Mouse (Mus musculus) neural tube, embryonic 12.5 days (tissue): Measurements from ENCODE around the gene Fam47e. TPM values are rescaled to one million over a fixed set of nuclear protein-coding genes. Genes with fewer than 3 reads are reported as not detected.
"Not testable (repeated sequence)": the region's sequence is repeated elsewhere in the genome, so short reads cannot be mapped to it uniquely, and the experiment has no call there.

Experiments
- ATAC-seq: fragments of 200-750 bp; cut with Nextera tagmentation; 2 replicates; pipeline ENCODE4 v1.8.0; 2017; ENCODE audit warnings: low read depth, mild to moderate bottlenecking, moderate TSS enrichment, moderate library complexity; ENCODE audit not compliant: low FRiP score
- H3K27ac ChIP-seq: fragments of 300-500 bp; sonication (generic); 2 replicates; pipeline ENCODE4 v1.5.1; 2016
- H3K27me3 ChIP-seq: fragments of 300-500 bp; sonication (generic); replicated peaks from 2 replicates; pipeline ENCODE4 v1.6.1; 2016; ENCODE audit warnings: mild to moderate bottlenecking
- H3K36me3 ChIP-seq: fragments of 300-500 bp; sonication (generic); 2 replicates; pipeline ENCODE4 v1.6.1; 2016; ENCODE audit warnings: mild to moderate bottlenecking
- H3K4me1 ChIP-seq: fragments of 300-500 bp; sonication (generic); 2 replicates; pipeline ENCODE4 v1.6.1; 2016
- H3K4me2 ChIP-seq: fragments of 300-500 bp; sonication (generic); replicated peaks from 2 replicates; pipeline ENCODE4 v1.6.1; 2016; ENCODE audit warnings: mild to moderate bottlenecking
- H3K4me3 ChIP-seq: fragments of 300-500 bp; sonication (generic); 2 replicates; pipeline ENCODE4 v1.5.1; 2016
- H3K9ac ChIP-seq: fragments of 300-500 bp; sonication (generic); 2 replicates; pipeline ENCODE4 v1.6.1; 2016; ENCODE audit warnings: mild to moderate bottlenecking
- H3K9me3 ChIP-seq: fragments of 300-500 bp; sonication (generic); 2 replicates; pipeline ENCODE4 v1.6.1; 2016; ENCODE audit warnings: mild to moderate bottlenecking
- WGBS: fragments of 180-500 bp; shearing (Covaris S2); methylation state at CpG from one replicate; pipeline ENCODE4 v1.1.7; 2016; 5-methylcytosine and 5-hydroxymethylcytosine counted together
- polyA plus RNA-seq: library from polyadenylated mRNA; unstranded; fragments of >200 nt; fragmentation: Nextera tagmentation; extraction: Ambion mirVana; gene quantifications from 2 replicates; pipeline ENCODE4 v1.2.1, GENCODE M21; 2016

Gene Fam47e
- not detected in 2 replicates for polyA plus RNA-seq

- WGBS = 78% methylated on average over 16 of the region's 16 CpGs
- no peak within 1 kb of the TSS for H3K4me3 ChIP-seq
- no peak within 1 kb of the TSS for H3K9ac ChIP-seq
- H3K27me3 ChIP-seq = no peaks in the 10 kb centered on the region
- H3K9me3 ChIP-seq = no peaks in the 10 kb centered on the region
- ATAC-seq = no peak
- no peak within 1 kb of the TSS for H3K27ac ChIP-seq
- no peaks in the 10 kb centered on the region for H3K4me1 ChIP-seq
- no peaks in the 10 kb centered on the region for H3K36me3 ChIP-seq
- H3K4me2 ChIP-seq = no peak within 1 kb of the TSS
Measured at GRCm38 (mm10) chr5:92554891-92555511, at the start of gene Fam47e. TSS of gene Fam47e (plus strand) at chr5:92555069.

DNA sequence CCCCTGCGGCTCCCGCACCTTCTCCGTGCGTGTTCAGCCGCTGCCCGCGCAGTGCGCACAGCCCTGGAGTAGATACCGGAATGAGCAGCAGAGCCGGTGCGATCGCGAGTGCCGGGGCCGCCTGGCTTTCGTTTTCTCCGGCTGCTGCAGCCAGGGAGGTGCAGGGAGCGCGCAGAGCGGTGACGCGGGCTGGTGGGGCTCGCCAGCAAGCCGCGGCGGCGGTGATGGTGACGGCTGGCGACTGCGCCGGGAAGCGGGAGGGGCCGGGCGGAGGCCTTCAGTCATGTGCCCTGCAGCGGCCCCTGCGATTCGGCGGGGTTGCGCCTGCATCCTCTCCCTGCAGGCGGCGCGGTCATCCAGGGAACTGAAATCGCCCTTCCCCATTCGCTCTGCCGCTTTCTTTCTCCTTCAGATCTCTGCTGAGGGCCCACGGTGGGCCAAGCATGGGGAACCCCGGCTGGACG is 49.4 kb upstream of the Fam47e start:
- under 1% methylated on average over 48 of the region's 48 CpGs for WGBS
- H3K9me3 ChIP-seq = no peaks in the 10 kb centered on the region
- H3K36me3 ChIP-seq = no peaks in the 10 kb centered on the region
- no peaks in the 10 kb centered on the region for H3K27me3 ChIP-seq
- peak overlapping the region; percentile 98 for H3K27ac ChIP-seq
- peak overlapping the region; percentile 95 for H3K9ac ChIP-seq
- peak overlapping the region; percentile 94 for H3K4me3 ChIP-seq
- peaks cover 25% of the 10 kb centered on the region for H3K4me1 ChIP-seq
- peak overlapping the region; percentile 61 for H3K4me2 ChIP-seq
- peak; percentile 97 for ATAC-seq

DNA sequence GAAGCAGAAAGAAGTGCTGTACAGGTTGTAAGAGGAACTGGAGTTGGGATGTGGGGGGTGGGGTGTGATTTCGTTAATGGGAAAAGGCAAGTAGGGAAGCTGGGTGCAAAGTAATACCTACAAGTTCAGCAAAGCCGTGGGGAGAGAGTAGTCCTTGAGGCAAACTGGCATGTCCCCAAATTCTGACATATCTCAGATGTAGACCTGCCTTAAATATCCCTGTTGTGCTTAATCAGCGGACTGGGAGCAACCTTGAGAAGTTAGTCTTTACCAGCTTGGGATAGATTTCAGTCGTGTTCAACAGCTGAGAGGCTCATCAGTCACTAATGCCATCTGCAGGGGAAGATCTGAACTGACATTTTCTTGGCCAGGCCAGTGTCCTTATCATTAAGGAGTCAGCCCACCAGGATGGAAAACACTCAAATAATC is 48.6 kb upstream of the Fam47e start:
- Histone ChIP-seq H3K27me3 (no peaks in the 10 kb centered on the region), H3K9ac (peak overlapping the region; percentile 95), H3K4me2 (peak overlapping the region; percentile 61), H3K27ac (0 out of 2 replicates have a peak overlapping the region, but pooled peaks have one; percentile 62), H3K4me1 (peaks cover 25% of the 10 kb centered on the region), H3K4me3 (peak overlapping the region; percentile 94; the same call in 1 of the 2 replicates), H3K9me3 (no peaks in the 10 kb centered on the region), H3K36me3 (no peaks in the 10 kb centered on the region)
- WGBS = 48% methylated on average over 4 of the region's 4 CpGs
- no peak for ATAC-seq

DNA sequence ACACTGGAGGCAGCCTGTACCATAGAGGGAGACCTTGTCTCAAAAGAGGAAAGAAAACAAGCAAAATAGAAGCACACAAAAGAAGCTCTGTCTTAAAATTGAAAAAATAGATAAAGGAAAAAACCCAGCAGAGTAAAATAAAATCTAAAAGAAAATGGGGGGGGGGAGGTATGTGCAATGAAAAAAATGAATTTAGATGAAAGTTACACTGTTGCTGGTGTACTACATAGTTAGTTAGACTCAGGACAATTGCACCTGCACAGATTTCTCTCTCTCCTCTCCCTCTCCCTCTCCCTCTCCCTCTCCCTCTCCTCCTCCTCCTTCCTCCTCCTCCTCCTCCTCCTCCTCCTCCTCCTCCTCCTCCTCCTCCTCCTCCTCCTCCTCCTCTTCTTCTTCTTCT is 48.1 kb upstream of the Fam47e start, which contains the start of gene Scarb2:
Scarb2 (minus strand) TSS at position 101 of the 400 bp plus-strand sequence.
- Histone ChIP-seq H3K36me3 (no peaks in the 10 kb centered on the region), H3K9ac (peak within 1 kb of the TSS; percentile 95), H3K27ac (peak within 1 kb of the TSS; percentile 62; the same call in 1 of the 2 replicates), H3K4me2 (peak within 1 kb of the TSS; percentile 61), H3K4me1 (peaks cover 25% of the 10 kb centered on the region), H3K27me3 (no peaks in the 10 kb centered on the region), H3K9me3 (no peaks in the 10 kb centered on the region), H3K4me3 (peak within 1 kb of the TSS; percentile 94)
- no peak for ATAC-seq

- no peak overlapping the region for H3K27ac ChIP-seq
- H3K36me3 ChIP-seq = no peaks in the 10 kb centered on the region
- peaks cover 14% of the 10 kb centered on the region for H3K4me1 ChIP-seq
- no peak for ATAC-seq
- H3K9ac ChIP-seq = no peak overlapping the region
- no peak overlapping the region for H3K4me3 ChIP-seq
- WGBS = 91% methylated on average over 5 of the region's 5 CpGs
- H3K27me3 ChIP-seq = no peaks in the 10 kb centered on the region
- no peaks in the 10 kb centered on the region for H3K9me3 ChIP-seq
- no peak overlapping the region for H3K4me2 ChIP-seq
Measured at GRCm38 (mm10) chr5:92508853-92509252, 46.0 kb upstream of the Fam47e start.

- no peaks in the 10 kb centered on the region for H3K36me3 ChIP-seq
- ATAC-seq = no peak
- peaks cover 3% of the 10 kb centered on the region; the same call in 1 of the 2 replicates for H3K4me1 ChIP-seq
Measured at GRCm38 (mm10) chr5:92511256-92511655, 43.6 kb upstream of the Fam47e start.

GRCm38 (mm10) chr5:92512066-92512465 is 42.8 kb upstream of the Fam47e start:
- Histone ChIP-seq H3K9me3 (no peaks in the 10 kb centered on the region), H3K36me3 (no peaks in the 10 kb centered on the region), H3K4me3 (no peak overlapping the region), H3K27ac (no peak overlapping the region), H3K27me3 (no peaks in the 10 kb centered on the region), H3K4me2 (no peak overlapping the region), H3K4me1 (no peaks in the 10 kb centered on the region), H3K9ac (no peak overlapping the region)
- ATAC-seq = no peak
- WGBS = 87% methylated on average over 5 of the region's 5 CpGs

More at GRCm38 (mm10) chr5:92511256-92511655, 43.6 kb upstream of the Fam47e start:
- H3K27ac ChIP-seq = no peak overlapping the region
- no peak overlapping the region for H3K4me2 ChIP-seq
- H3K27me3 ChIP-seq = no peaks in the 10 kb centered on the region
- no peaks in the 10 kb centered on the region for H3K9me3 ChIP-seq
- no peak overlapping the region for H3K9ac ChIP-seq
- no peak overlapping the region for H3K4me3 ChIP-seq

DNA sequence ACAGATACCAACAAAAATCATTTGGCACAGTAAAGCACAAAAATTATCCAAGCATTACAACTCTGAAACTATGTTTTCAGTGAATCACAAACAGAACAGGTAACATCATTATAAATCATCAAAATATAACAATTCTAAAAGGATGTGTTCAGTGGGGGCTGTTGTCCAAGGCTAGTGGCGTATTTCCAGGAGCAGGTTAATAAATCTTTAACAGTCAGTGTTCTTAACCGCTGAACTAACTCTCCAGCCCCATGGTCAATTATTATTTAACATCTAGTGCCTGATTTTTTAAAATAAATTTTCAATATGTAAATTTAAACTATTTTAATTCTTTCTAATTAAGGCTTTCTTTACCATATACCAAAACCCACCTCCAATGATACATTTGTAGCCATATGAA is 33.7 kb upstream of the Fam47e start:
- WGBS = 71% methylated on average over 2 of the region's 2 CpGs
- not testable (repeated sequence) for ATAC-seq

DNA sequence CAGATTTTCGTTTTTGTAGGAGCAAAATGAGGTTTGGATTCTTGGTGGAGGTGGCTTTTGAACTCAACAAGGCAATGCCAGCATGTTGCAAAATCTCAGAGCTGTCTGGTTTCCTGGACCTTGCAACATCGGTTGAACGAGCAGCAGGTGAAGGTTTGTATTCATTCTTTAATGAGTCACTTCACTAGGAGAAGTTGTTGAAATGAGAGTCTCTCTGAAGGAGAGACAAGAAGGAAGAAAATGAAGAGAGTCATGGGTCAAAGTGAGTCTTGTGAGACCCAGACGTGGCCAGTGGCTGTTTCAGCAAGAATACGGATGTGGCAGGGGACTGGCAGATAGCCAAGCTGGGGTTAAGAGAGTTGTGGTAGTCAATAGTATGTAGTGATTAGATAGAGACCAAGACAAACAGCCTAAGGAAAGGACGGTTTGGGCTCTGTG is 30.0 kb upstream of the Fam47e start:
- no peak for ATAC-seq
- Histone ChIP-seq H3K9me3 (no peaks in the 10 kb centered on the region), H3K4me2 (no peak overlapping the region), H3K27me3 (no peaks in the 10 kb centered on the region), H3K9ac (no peak overlapping the region), H3K4me3 (no peak overlapping the region), H3K36me3 (no peaks in the 10 kb centered on the region), H3K27ac (no peak overlapping the region), H3K4me1 (no peaks in the 10 kb centered on the region)
- WGBS = 81% methylated on average over 6 of the region's 6 CpGs

More for the DNA sequence above, 33.7 kb upstream of the Fam47e start:
- H3K36me3 ChIP-seq, H3K4me3 ChIP-seq, H3K4me2 ChIP-seq, H3K9ac ChIP-seq, H3K27ac ChIP-seq, H3K4me1 ChIP-seq, H3K27me3 ChIP-seq, H3K9me3 ChIP-seq: not testable (repeated sequence)

GRCm38 (mm10) chr5:92539698-92540097 is 15.2 kb upstream of the Fam47e start:
- Histone ChIP-seq H3K9me3 (no peaks in the 10 kb centered on the region), H3K4me3 (no peak overlapping the region), H3K27ac (no peak overlapping the region), H3K36me3 (no peaks in the 10 kb centered on the region), H3K4me2 (no peak overlapping the region), H3K9ac (no peak overlapping the region), H3K27me3 (no peaks in the 10 kb centered on the region), H3K4me1 (no peaks in the 10 kb centered on the region)
- WGBS = 75% methylated on average over 4 of the region's 4 CpGs
- no peak for ATAC-seq

- 88% methylated on average over 2 of the region's 2 CpGs for WGBS
- ATAC-seq = no peak
- H3K27me3 ChIP-seq = no peaks in the 10 kb centered on the region
- no peak overlapping the region for H3K4me2 ChIP-seq
- no peaks in the 10 kb centered on the region for H3K4me1 ChIP-seq
- H3K4me3 ChIP-seq = no peak overlapping the region
- H3K36me3 ChIP-seq = no peaks in the 10 kb centered on the region
- no peak overlapping the region for H3K9ac ChIP-seq
- no peaks in the 10 kb centered on the region for H3K9me3 ChIP-seq
- no peak overlapping the region for H3K27ac ChIP-seq
Measured at GRCm38 (mm10) chr5:92552611-92553010, 2.3 kb upstream of the Fam47e start.

GRCm38 (mm10) chr5:92553939-92554338 is 930 bp upstream of the Fam47e start:
- H3K27ac ChIP-seq = no peak overlapping the region
- no peak for ATAC-seq
- WGBS = 71% methylated on average over 3 of the region's 3 CpGs

DNA sequence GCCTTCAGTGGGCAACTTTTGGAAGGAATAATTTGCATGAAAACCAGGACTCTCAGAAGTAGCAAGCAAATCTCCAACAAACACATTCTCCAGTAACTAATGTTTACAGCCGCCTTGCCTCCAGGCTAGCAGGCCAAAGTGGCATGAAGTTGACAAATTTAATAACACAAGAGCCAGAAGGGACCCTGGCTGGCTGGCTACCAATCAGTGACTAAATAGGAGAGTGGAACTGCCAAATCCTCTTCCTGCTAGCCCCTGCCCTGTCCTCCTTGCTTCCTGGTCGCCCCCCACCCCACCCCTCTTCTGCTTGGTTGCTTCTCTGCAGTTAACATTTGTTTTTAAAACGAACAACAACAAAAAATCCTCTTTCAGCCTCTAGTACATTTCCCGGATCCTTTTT is 426 bp upstream of the Fam47e start:
- H3K27me3 ChIP-seq = no peaks in the 10 kb centered on the region
- no peak overlapping the region for H3K9ac ChIP-seq
- no peak overlapping the region for H3K27ac ChIP-seq
- H3K9me3 ChIP-seq = no peaks in the 10 kb centered on the region
- no peaks in the 10 kb centered on the region for H3K4me1 ChIP-seq
- no peak overlapping the region for H3K4me2 ChIP-seq
- H3K4me3 ChIP-seq = no peak overlapping the region
- WGBS = 79% methylated on average over 4 of the region's 4 CpGs
- H3K36me3 ChIP-seq = no peaks in the 10 kb centered on the region
- ATAC-seq = no peak

More at GRCm38 (mm10) chr5:92553939-92554338, 930 bp upstream of the Fam47e start:
- Histone ChIP-seq H3K9me3 (no peaks in the 10 kb centered on the region), H3K4me2 (no peak overlapping the region), H3K4me3 (no peak overlapping the region), H3K27me3 (no peaks in the 10 kb centered on the region), H3K36me3 (no peaks in the 10 kb centered on the region), H3K9ac (no peak overlapping the region), H3K4me1 (no peaks in the 10 kb centered on the region)
